Mouse (Mus musculus): ENCODE measurements at regions not wholly inside any gene's neighbourhood (a gene's known extent, or its start where the extent isn't known, plus 50 kb on each side); places are given as distances from the start of the nearest gene placed in this dataset.

GRCm38 (mm10) chr17:70942478-70942877 lies 60.0 kb upstream of the Myom1 start:
- Histone ChIP-seq H3K4me2 (ENCODE audit: low read length) (no peak overlapping the region), H3K9me3 (replicated peaks; ENCODE audit: low read length) (no peaks in the 10 kb centered on the region), H3K9ac (ENCODE audit: low read depth, low read length) (no peak overlapping the region), H3K4me3 (replicated peaks; ENCODE audit: low read depth, low read length) (no peak overlapping the region), H3K27ac (no peak overlapping the region), H3K4me1 (replicated peaks; ENCODE audit: insufficient read depth, low read length) (no peaks in the 10 kb centered on the region), H3K36me3 (ENCODE audit: insufficient read depth, low read length) (no peaks in the 10 kb centered on the region), H3K27me3 (ENCODE audit: insufficient read depth, low read length) (no peaks in the 10 kb centered on the region)
- DNase-seq (ENCODE audit: low spot score) (no peak), ATAC-seq (replicated peaks; ENCODE audit: low FRiP score, low read depth) (no peak)
- TF ChIP-seq CTCF (IDR thresholded peaks at IDR 0.05; ENCODE audit: low read depth): no peak
- WGBS: 86% methylated on average over 5 of the region's 5 CpGs

GRCm38 (mm10) chr17:70934258-70934657 lies 68.2 kb upstream of the Myom1 start:
- Histone ChIP-seq H3K27ac (no peak overlapping the region), H3K36me3 (ENCODE audit: insufficient read depth, low read length) (no peaks in the 10 kb centered on the region), H3K4me3 (replicated peaks; ENCODE audit: low read depth, low read length) (no peak overlapping the region), H3K9me3 (replicated peaks; ENCODE audit: low read length) (no peaks in the 10 kb centered on the region), H3K27me3 (ENCODE audit: insufficient read depth, low read length) (no peaks in the 10 kb centered on the region), H3K9ac (ENCODE audit: low read depth, low read length) (no peak overlapping the region), H3K4me1 (replicated peaks; ENCODE audit: insufficient read depth, low read length) (no peaks in the 10 kb centered on the region), H3K4me2 (ENCODE audit: low read length) (no peak overlapping the region)
- no peak for TF ChIP-seq CTCF (IDR thresholded peaks at IDR 0.05; ENCODE audit: low read depth)
- no peak for ATAC-seq (replicated peaks; ENCODE audit: low FRiP score, low read depth)
- DNase-seq (ENCODE audit: low spot score): no peak
- 100% methylated on average over 1 of the region's 1 CpGs for WGBS

- WGBS: 49% methylated on average over 4 of the region's 4 CpGs
- no peak overlapping the region for H3K27ac ChIP-seq
- H3K4me3 ChIP-seq (replicated peaks; ENCODE audit: low read depth, low read length): no peak overlapping the region
- H3K4me1 ChIP-seq (replicated peaks; ENCODE audit: insufficient read depth, low read length): no peaks in the 10 kb centered on the region
- no peak overlapping the region for H3K4me2 ChIP-seq (ENCODE audit: low read length)
- no peak for ATAC-seq (replicated peaks; ENCODE audit: low FRiP score, low read depth)
- no peak for TF ChIP-seq CTCF (IDR thresholded peaks at IDR 0.05; ENCODE audit: low read depth)
- H3K36me3 ChIP-seq (ENCODE audit: insufficient read depth, low read length): no peaks in the 10 kb centered on the region
- no peak overlapping the region for H3K9ac ChIP-seq (ENCODE audit: low read depth, low read length)
- no peaks in the 10 kb centered on the region for H3K9me3 ChIP-seq (replicated peaks; ENCODE audit: low read length)
- no peak for DNase-seq (ENCODE audit: low spot score)
- no peaks in the 10 kb centered on the region for H3K27me3 ChIP-seq (ENCODE audit: insufficient read depth, low read length)
Observed at GRCm38 (mm10) chr17:70933122-70934050, 69.0 kb upstream of the Myom1 start.

- no peak overlapping the region for H3K9ac ChIP-seq (ENCODE audit: low read depth, low read length)
- no peak for TF ChIP-seq CTCF (IDR thresholded peaks at IDR 0.05; ENCODE audit: low read depth)
- H3K27me3 ChIP-seq (ENCODE audit: insufficient read depth, low read length): no peaks in the 10 kb centered on the region
- no peaks in the 10 kb centered on the region for H3K4me1 ChIP-seq (replicated peaks; ENCODE audit: insufficient read depth, low read length)
- no peaks in the 10 kb centered on the region for H3K36me3 ChIP-seq (ENCODE audit: insufficient read depth, low read length)
- H3K4me2 ChIP-seq (ENCODE audit: low read length): no peak overlapping the region
- no peak for DNase-seq (ENCODE audit: low spot score)
- no peak for ATAC-seq (replicated peaks; ENCODE audit: low FRiP score, low read depth)
- H3K27ac ChIP-seq: no peak overlapping the region
- no peaks in the 10 kb centered on the region for H3K9me3 ChIP-seq (replicated peaks; ENCODE audit: low read length)
- H3K4me3 ChIP-seq (replicated peaks; ENCODE audit: low read depth, low read length): no peak overlapping the region
Observed at GRCm38 (mm10) chr17:70932565-70932964, 69.9 kb upstream of the Myom1 start.

GRCm38 (mm10) chr17:70930600-70930999 lies 71.8 kb upstream of the Myom1 start:
- Histone ChIP-seq H3K27me3 (ENCODE audit: insufficient read depth, low read length) (no peaks in the 10 kb centered on the region), H3K9ac (ENCODE audit: low read depth, low read length) (no peak overlapping the region), H3K4me1 (replicated peaks; ENCODE audit: insufficient read depth, low read length) (no peaks in the 10 kb centered on the region), H3K4me3 (replicated peaks; ENCODE audit: low read depth, low read length) (no peak overlapping the region), H3K27ac (no peak overlapping the region), H3K9me3 (replicated peaks; ENCODE audit: low read length) (no peaks in the 10 kb centered on the region), H3K4me2 (ENCODE audit: low read length) (no peak overlapping the region), H3K36me3 (ENCODE audit: insufficient read depth, low read length) (no peaks in the 10 kb centered on the region)
- ATAC-seq (replicated peaks; ENCODE audit: low FRiP score, low read depth): no peak
- 85% methylated on average over 9 of the region's 9 CpGs for WGBS
- no peak for DNase-seq (ENCODE audit: low spot score)
- no peak for TF ChIP-seq CTCF (IDR thresholded peaks at IDR 0.05; ENCODE audit: low read depth)

GRCm38 (mm10) chr17:70929582-70929981 lies 72.9 kb upstream of the Myom1 start:
- Histone ChIP-seq H3K4me1 (replicated peaks; ENCODE audit: insufficient read depth, low read length) (no peaks in the 10 kb centered on the region), H3K27ac (no peak overlapping the region), H3K9ac (ENCODE audit: low read depth, low read length) (no peak overlapping the region), H3K9me3 (replicated peaks; ENCODE audit: low read length) (no peaks in the 10 kb centered on the region), H3K4me2 (ENCODE audit: low read length) (no peak overlapping the region), H3K36me3 (ENCODE audit: insufficient read depth, low read length) (no peaks in the 10 kb centered on the region), H3K4me3 (replicated peaks; ENCODE audit: low read depth, low read length) (no peak overlapping the region), H3K27me3 (ENCODE audit: insufficient read depth, low read length) (no peaks in the 10 kb centered on the region)
- no peak for DNase-seq (ENCODE audit: low spot score)
- no peak for ATAC-seq (replicated peaks; ENCODE audit: low FRiP score, low read depth)
- 45% methylated on average over 1 of the region's 1 CpGs for WGBS
- TF ChIP-seq CTCF (IDR thresholded peaks at IDR 0.05; ENCODE audit: low read depth): no peak
